In genomic region chr10:78605080-78605479, GRCm38 (mm10) we compare ENCODE assay signal across 8 mouse cellular contexts. TPM values are rescaled to one million over a fixed set of nuclear protein-coding genes. Genes with fewer than 3 reads are reported as not detected.
DNase-seq lines count a peak whose midpoint lies in the region; ATAC-seq and TF ChIP-seq lines count a peak whose summit lies in the region.

No protein-coding gene starts in this region.

- no peak overlapping the region for H3K27ac ChIP-seq in lung, postnatal 0 days (ENCODE audit: low read length)
- no peak overlapping the region for H3K27ac ChIP-seq in hindbrain, embryonic 10.5 days

- no peak for TF ChIP-seq EP300 in lung, postnatal 0 days (IDR thresholded peaks at IDR 0.05)

- DNase-seq in heart, postnatal 14 days = peak; percentile 37 to 66
- no peak for DNase-seq in heart, adult 11 months
- peak; percentile 32 for DNase-seq in R1 (ENCODE audit: low read depth, low spot score)
- DNase-seq in lung, postnatal 0 days (ENCODE audit: low spot score) = peak; percentile 42
- DNase-seq in urinary bladder, adult 2 months (ENCODE audit: low spot score) = no peak
- DNase-seq in hindbrain, embryonic 10.5 days (ENCODE audit: low spot score) = no peak

- no peak overlapping the region for H3ac ChIP-seq in C2C12 (ENCODE audit: control insufficient read depth, insufficient read length, low read depth)

- peak; percentile 21 for TF ChIP-seq CTCF in C2C12 (IDR thresholded peaks at IDR 0.05; ENCODE audit: control insufficient read depth, insufficient read depth, insufficient read length)
- TF ChIP-seq CTCF in lung, postnatal 0 days (IDR thresholded peaks at IDR 0.05) = peak; percentile 66

- no peak overlapping the region for H3K4me3 ChIP-seq in C2C12 (ENCODE audit: insufficient read depth, poor library complexity, severe bottlenecking)
- H3K4me3 ChIP-seq in lung, postnatal 0 days (ENCODE audit: low read depth, low read length) = no peak overlapping the region
- no peak overlapping the region for H3K4me3 ChIP-seq in hindbrain, embryonic 10.5 days

- H3K9me3 ChIP-seq in lung, postnatal 0 days (ENCODE audit: low read length) = no peaks in the 10 kb centered on the region
- no peaks in the 10 kb centered on the region for H3K9me3 ChIP-seq in hindbrain, embryonic 10.5 days

- no peaks in the 10 kb centered on the region for H3K27me3 ChIP-seq in C2C12 (ENCODE audit: control insufficient read depth, insufficient read depth, insufficient read length)
- H3K27me3 ChIP-seq in lung, postnatal 0 days (replicated peaks; ENCODE audit: insufficient read depth, low read length) = no peaks in the 10 kb centered on the region
- no peaks in the 10 kb centered on the region for H3K27me3 ChIP-seq in hindbrain, embryonic 10.5 days (ENCODE audit: insufficient read depth, poor library complexity, severe bottlenecking)

- 36% methylated on average over 3 of the region's 3 CpGs for WGBS in lung, postnatal 0 days
- 45% methylated on average over 3 of the region's 3 CpGs for WGBS in hindbrain, embryonic 10.5 days

- no peak overlapping the region for H3K4me2 ChIP-seq in lung, postnatal 0 days (replicated peaks; ENCODE audit: low read depth, low read length)

- peak; percentile 73; the same call in 1 of the 2 replicates for ATAC-seq in frontal cortex, adult (ENCODE audit: low TSS enrichment)
- ATAC-seq in lung, postnatal 0 days = no peak

- no peaks in the 10 kb centered on the region for H3K79me3 ChIP-seq in C2C12 (ENCODE audit: low read depth)

- H3K9ac ChIP-seq in lung, postnatal 0 days (replicated peaks; ENCODE audit: low read depth) = no peak overlapping the region

- H3K36me3 ChIP-seq in C2C12 (ENCODE audit: control insufficient read depth, insufficient read depth) = no peaks in the 10 kb centered on the region
- no peaks in the 10 kb centered on the region for H3K36me3 ChIP-seq in lung, postnatal 0 days (ENCODE audit: insufficient read depth, low read length)
- no peaks in the 10 kb centered on the region for H3K36me3 ChIP-seq in hindbrain, embryonic 10.5 days

- no peaks in the 10 kb centered on the region for H3K4me1 ChIP-seq in lung, postnatal 0 days (ENCODE audit: insufficient read depth, low read depth, low read length)
- no peaks in the 10 kb centered on the region for H3K4me1 ChIP-seq in hindbrain, embryonic 10.5 days (replicated peaks)

- no peaks in the 10 kb centered on the region for H3K79me2 ChIP-seq in C2C12 (ENCODE audit: control insufficient read depth, insufficient read depth)

- intact Hi-C loops in heart, postnatal 14 days (cut with DNase I) = loop anchor here (1.0 kb wide), 1 partner anchor 63 kb away; no protein-coding TSS in a partner anchor

TF ChIP-seq in C2C12, 6 proteins besides CTCF, POLR2A, EP300 and RAD21:
- TF ChIP-seq MYOG (IDR thresholded peaks at IDR 0.05; ENCODE audit: control insufficient read depth, extremely low read depth, insufficient read length) (no peak), MYOD1 (IDR thresholded peaks at IDR 0.05; ENCODE audit: control insufficient read depth, insufficient read length, low read depth) (no peak), CEBPB (IDR thresholded peaks at IDR 0.05; ENCODE audit: low read depth) (no peak), MAX (IDR thresholded peaks at IDR 0.05) (no peak), USF1 (IDR thresholded peaks at IDR 0.05; ENCODE audit: low read depth) (no peak), FOSL1 (IDR thresholded peaks at IDR 0.05; ENCODE audit: insufficient read depth, low read length, poor library complexity, severe bottlenecking) (no peak)

RNA-seq across cellular contexts. Expression of gene Olfr1357, which starts 12.8 kb away (rescaled TPM):
- not detected for total RNA-seq in heart, postnatal 14 days (2021)
- polyA plus RNA-seq in C2C12 (2012; fragmentation: generic; extraction: Trizol) = not detected
- polyA plus RNA-seq in lung, postnatal 0 days (2015; fragmentation: Nextera tagmentation; extraction: Ambion mirVana) = not detected in 2 replicates
- polyA plus RNA-seq in urinary bladder, adult 2 months (2012; rRNA removed) = not detected in 2 replicates
- not detected in 2 replicates for polyA plus RNA-seq in hindbrain, embryonic 10.5 days (2016; fragmentation: Nextera tagmentation; extraction: Ambion mirVana)

RNA-seq across cellular contexts. Expression of gene Syde1, which starts 13.3 kb away (rescaled TPM):
- 10 to 100 TPM; 15.0 to 15.1 TPM for total RNA-seq in heart, postnatal 14 days (2021)
- 37.2 TPM for polyA plus RNA-seq in C2C12 (2012; fragmentation: generic; extraction: Trizol)
- polyA plus RNA-seq in lung, postnatal 0 days (2015; fragmentation: Nextera tagmentation; extraction: Ambion mirVana) = 16.1 and 17.4 TPM in 2 replicates
- 27.8 and 29.4 TPM in 2 replicates for polyA plus RNA-seq in urinary bladder, adult 2 months (2012; rRNA removed)
- 12.2 TPM in 2 replicates for polyA plus RNA-seq in hindbrain, embryonic 10.5 days (2016; fragmentation: Nextera tagmentation; extraction: Ambion mirVana)

RNA-seq across cellular contexts. Expression of gene Ilvbl, which starts 30.9 kb away (rescaled TPM):
- 10 to 100 TPM; 44.4 to 45.9 TPM for total RNA-seq in heart, postnatal 14 days (2021)
- 23.7 TPM for polyA plus RNA-seq in C2C12 (2012; fragmentation: generic; extraction: Trizol)
- 38.1 and 45.0 TPM in 2 replicates for polyA plus RNA-seq in lung, postnatal 0 days (2015; fragmentation: Nextera tagmentation; extraction: Ambion mirVana)
- 32.3 and 38.6 TPM in 2 replicates for polyA plus RNA-seq in urinary bladder, adult 2 months (2012; rRNA removed)
- polyA plus RNA-seq in hindbrain, embryonic 10.5 days (2016; fragmentation: Nextera tagmentation; extraction: Ambion mirVana) = 35.5 and 48.0 TPM in 2 replicates

Comparison
In these comparisons a context has a peak if more than half of its experiments do, and no peak if none do; other contexts are left out.
1. DNase-seq: peak in heart, postnatal 14 days (2 of 2), R1 (single experiment) and lung, postnatal 0 days (single experiment); none in heart, adult 11 months (single experiment), urinary bladder, adult 2 months (single experiment) and hindbrain, embryonic 10.5 days (single experiment).